Mouse (Mus musculus): Measurements from ENCODE around the gene Zscan21.

Zscan21 gene

GRCm38 (mm10) chr5:138117199-138118015, 704 bp downstream of the Zscan21 start:
- DNase-seq (ENCODE audit: extremely low read depth, low read depth): no peak

- no peak for DNase-seq (ENCODE audit: extremely low read depth, low read depth)
Measured at GRCm38 (mm10) chr5:138118041-138118440, 1.3 kb downstream of the Zscan21 start.

GRCm38 (mm10) chr5:138132425-138133064, 15.8 kb downstream of the Zscan21 start:
- DNase-seq (ENCODE audit: extremely low read depth, low read depth): no peak

- DNase-seq (ENCODE audit: extremely low read depth, low read depth): peak; percentile 38
Measured at GRCm38 (mm10) chr5:138137257-138137656, 20.6 kb downstream of the Zscan21 start.

- peak; percentile 63 for DNase-seq (ENCODE audit: extremely low read depth, low read depth)
Measured at GRCm38 (mm10) chr5:138137935-138138549, 21.3 kb downstream of the Zscan21 start.

GRCm38 (mm10) chr5:138138585-138138984, 21.9 kb downstream of the Zscan21 start:
- DNase-seq (ENCODE audit: extremely low read depth, low read depth): no peak

GRCm38 (mm10) chr5:138154390-138154789, 37.7 kb downstream of the Zscan21 start:
- DNase-seq (ENCODE audit: extremely low read depth, low read depth): no peak

- DNase-seq (ENCODE audit: extremely low read depth, low read depth): peak; percentile 97
Measured at GRCm38 (mm10) chr5:138155443-138155976, 38.8 kb downstream of the Zscan21 start, which contains the start of gene Zfp113. Gene Zfp113 (minus strand): TSS chr5:138155744.

GRCm38 (mm10) chr5:138160224-138160762, 43.6 kb downstream of the Zscan21 start:
- DNase-seq (ENCODE audit: extremely low read depth, low read depth): no peak

- peak; percentile 80 for DNase-seq (ENCODE audit: extremely low read depth, low read depth)
Measured at GRCm38 (mm10) chr5:138160842-138161665, 44.4 kb downstream of the Zscan21 start, which contains the start of gene Cops6. Gene Cops6 (plus strand): TSS chr5:138161071.

GRCm38 (mm10) chr5:138163046-138163445, 46.3 kb downstream of the Zscan21 start:
- no peak for DNase-seq (ENCODE audit: extremely low read depth, low read depth)

- DNase-seq (ENCODE audit: extremely low read depth, low read depth): no peak
Measured at GRCm38 (mm10) chr5:138163610-138164009, 46.9 kb downstream of the Zscan21 start.

- DNase-seq (ENCODE audit: extremely low read depth, low read depth): no peak
Measured at GRCm38 (mm10) chr5:138165594-138165993, 48.9 kb downstream of the Zscan21 start.

- peak; percentile 85 for DNase-seq (ENCODE audit: extremely low read depth, low read depth)
Measured at GRCm38 (mm10) chr5:138170936-138171561, 54.3 kb downstream of the Zscan21 start.

- peak; percentile 96 for DNase-seq (ENCODE audit: extremely low read depth, low read depth)
Measured at GRCm38 (mm10) chr5:138171695-138172491, 55.2 kb downstream of the Zscan21 start, which contains the start of the genes Ap4m1 and Mcm7. Gene Ap4m1 (plus strand): TSS chr5:138172002. Gene Mcm7 (minus strand): TSS chr5:138172422.

- DNase-seq (ENCODE audit: extremely low read depth, low read depth): peak; percentile 92
Measured at GRCm38 (mm10) chr5:138173217-138173616, 56.5 kb downstream of the Zscan21 start.

Data from MEL-GATA-1-ER (cell line).